Mouse (Mus musculus) intestine, embryonic 15.5 days (tissue): ENCODE results near the gene Gm10490. TPM values are rescaled to one million over a fixed set of nuclear protein-coding genes. Genes with fewer than 3 reads are reported as not detected.

Experiments
- ATAC-seq: fragments of 200-750 bp; cut with Nextera tagmentation; 2 replicates; pipeline ENCODE4 v1.8.0; 2017; ENCODE audit warnings: moderate TSS enrichment, moderate library complexity
- H3K27ac ChIP-seq: fragments of 300-500 bp; sonication (generic); 2 replicates; pipeline ENCODE4 v1.5.1; 2015; ENCODE audit warnings: mild to moderate bottlenecking, inconsistent platforms
- H3K27me3 ChIP-seq: fragments of 300-500 bp; sonication (generic); replicated peaks from 2 replicates; pipeline ENCODE4 v1.6.1; 2015; ENCODE audit warnings: inconsistent platforms
- H3K36me3 ChIP-seq: fragments of 300-500 bp; sonication (generic); 2 replicates; pipeline ENCODE4 v1.6.1; 2015; ENCODE audit warnings: inconsistent platforms
- H3K4me1 ChIP-seq: fragments of 300-500 bp; sonication (generic); replicated peaks from 2 replicates; pipeline ENCODE4 v1.6.1; 2015; ENCODE audit warnings: inconsistent platforms
- H3K4me2 ChIP-seq: fragments of 300-500 bp; sonication (generic); replicated peaks from 2 replicates; pipeline ENCODE4 v1.6.1; 2015; ENCODE audit warnings: mild to moderate bottlenecking, inconsistent platforms
- H3K4me3 ChIP-seq: fragments of 300-500 bp; sonication (generic); replicated peaks from 2 replicates; pipeline ENCODE4 v1.5.1; 2015; ENCODE audit warnings: inconsistent platforms
- H3K9ac ChIP-seq: fragments of 300-500 bp; sonication (generic); 2 replicates; pipeline ENCODE4 v1.6.1; 2015; ENCODE audit warnings: inconsistent platforms
- H3K9me3 ChIP-seq: fragments of 300-500 bp; sonication (generic); 2 replicates; pipeline ENCODE4 v1.6.1; 2016; ENCODE audit warnings: inconsistent platforms
- WGBS: fragments of 180-500 bp; shearing (Covaris S2); methylation state at CpG from one replicate; pipeline ENCODE4 v1.1.7; 2015; 5-methylcytosine and 5-hydroxymethylcytosine counted together
- polyA plus RNA-seq: library from polyadenylated mRNA; unstranded; fragments of >200 nt; fragmentation: Nextera tagmentation; extraction: Ambion mirVana; gene quantifications from 2 replicates; pipeline ENCODE4 v1.2.1, GENCODE M21; 2015

Gene Gm10490
- polyA plus RNA-seq, 1 experiment from 2014 or later, result not detected

DNA sequence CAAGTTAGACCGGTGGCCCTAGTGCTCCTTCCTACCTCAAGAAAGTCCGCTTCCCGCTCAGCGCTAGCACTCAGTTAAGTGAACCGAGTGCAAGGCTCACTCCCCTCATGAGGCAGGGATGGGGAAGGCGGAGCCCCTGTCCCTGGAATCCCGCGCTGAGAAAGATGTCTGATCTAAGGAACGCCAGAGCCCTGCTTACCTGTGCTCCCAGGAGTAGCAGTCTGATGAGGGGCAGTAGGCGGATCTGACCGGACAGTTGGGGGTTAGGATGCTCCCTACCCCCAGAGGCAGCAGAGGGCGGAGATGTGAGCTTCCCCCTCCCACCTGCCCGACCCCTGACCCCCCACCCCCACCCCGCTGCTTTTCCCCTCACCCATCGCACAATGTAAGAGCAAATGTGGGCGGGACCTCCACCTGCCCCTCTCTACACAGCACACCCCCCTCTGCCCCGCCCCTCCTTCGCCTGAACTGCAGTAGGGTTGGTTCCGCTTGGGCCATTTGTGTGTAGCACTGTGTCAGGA lies 19.0 kb downstream of the Gm10490 start, which contains the start of gene Eras:
Gene Eras, minus strand, starts transcription at position 338 of the 521 bp plus-strand sequence.
- Histone ChIP-seq H3K27me3 (peaks cover 10% of the 10 kb centered on the region), H3K4me1 (no peaks in the 10 kb centered on the region), H3K4me3 (no peak within 1 kb of the TSS), H3K4me2 (no peak within 1 kb of the TSS), H3K27ac (no peak within 1 kb of the TSS), H3K36me3 (no peaks in the 10 kb centered on the region), H3K9me3 (no peaks in the 10 kb centered on the region), H3K9ac (no peak within 1 kb of the TSS)
- no peak for ATAC-seq
- WGBS, result 21% methylated on average over 19 of the region's 19 CpGs

DNA sequence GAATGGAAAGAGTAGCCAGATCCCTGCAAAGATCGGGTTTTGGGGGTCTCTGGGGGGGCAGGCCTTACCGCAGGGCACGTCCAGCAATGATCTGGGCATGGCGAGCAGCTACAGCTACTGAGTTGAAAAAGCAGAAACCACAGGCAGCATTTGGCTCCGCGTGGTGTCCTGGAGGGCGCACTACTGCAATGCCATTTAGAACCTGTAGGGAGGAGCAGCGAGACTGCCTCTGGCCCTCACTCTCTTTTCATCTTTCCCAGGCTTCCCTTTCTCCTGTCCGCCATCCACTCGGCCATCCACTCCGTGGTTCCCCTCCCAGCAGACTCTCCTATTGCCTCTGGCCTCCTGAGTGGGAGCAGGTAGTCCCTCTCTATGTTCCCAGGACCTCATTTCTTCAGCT lies 27.5 kb downstream of the Gm10490 start:
- Histone ChIP-seq H3K4me3 (no peak overlapping the region), H3K4me2 (no peak overlapping the region), H3K27ac (no peak overlapping the region), H3K36me3 (no peaks in the 10 kb centered on the region), H3K9me3 (no peaks in the 10 kb centered on the region), H3K27me3 (no peaks in the 10 kb centered on the region), H3K4me1 (no peaks in the 10 kb centered on the region), H3K9ac (no peak overlapping the region)
- WGBS, result 51% methylated on average over 11 of the region's 11 CpGs
- ATAC-seq, result no peak

DNA sequence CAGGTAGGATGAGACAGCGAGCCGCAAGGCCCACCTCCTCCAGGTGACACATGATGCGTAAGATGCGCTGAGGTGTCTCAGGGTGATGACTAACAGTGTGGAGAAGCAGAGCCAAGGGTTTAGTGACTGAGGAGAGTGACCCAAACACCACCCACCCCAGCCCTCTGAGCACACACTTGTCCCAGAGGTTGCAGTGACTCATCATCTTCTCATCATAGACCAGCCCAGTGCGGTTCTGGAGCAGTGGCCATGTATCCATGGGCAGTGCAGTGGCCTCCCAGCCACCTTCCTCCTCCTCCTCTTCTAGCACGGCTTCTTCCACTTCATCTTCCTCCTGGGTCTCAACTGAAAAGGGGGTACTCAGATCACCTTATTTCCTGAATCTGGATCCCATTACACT lies 28.3 kb downstream of the Gm10490 start:
- H3K27ac ChIP-seq, result no peak overlapping the region
- WGBS, result 91% methylated on average over 6 of the region's 6 CpGs
- no peak overlapping the region for H3K4me3 ChIP-seq
- H3K4me1 ChIP-seq, result no peaks in the 10 kb centered on the region
- H3K9ac ChIP-seq, result no peak overlapping the region
- no peaks in the 10 kb centered on the region for H3K27me3 ChIP-seq
- H3K9me3 ChIP-seq, result no peaks in the 10 kb centered on the region
- H3K4me2 ChIP-seq, result no peak overlapping the region
- ATAC-seq, result no peak
- no peaks in the 10 kb centered on the region for H3K36me3 ChIP-seq

DNA sequence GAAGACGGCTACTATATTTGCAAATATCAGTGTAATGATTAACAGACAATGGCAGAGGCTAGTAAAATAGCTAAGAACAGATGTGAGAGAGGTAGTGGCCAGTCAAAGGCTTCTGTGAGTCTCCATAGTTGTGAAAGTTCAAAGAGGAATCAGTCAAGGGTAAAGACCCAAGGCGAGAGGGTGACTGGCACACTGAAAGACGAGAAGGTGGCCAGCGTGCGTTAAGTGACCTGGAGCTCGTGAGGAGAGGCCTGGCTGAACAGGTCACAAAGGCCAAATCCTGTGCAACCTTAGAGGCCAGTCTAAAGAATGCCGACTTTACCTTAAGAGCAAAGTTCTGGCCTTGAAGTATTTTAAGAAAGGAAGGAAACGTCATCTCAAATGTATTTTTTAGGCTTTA lies 36.3 kb downstream of the Gm10490 start:
- Histone ChIP-seq H3K4me3 (no peak overlapping the region), H3K27me3 (no peaks in the 10 kb centered on the region), H3K9me3 (no peaks in the 10 kb centered on the region), H3K4me2 (no peak overlapping the region), H3K36me3 (no peaks in the 10 kb centered on the region), H3K9ac (no peak overlapping the region), H3K27ac (no peak overlapping the region), H3K4me1 (no peaks in the 10 kb centered on the region)
- 75% methylated on average over 8 of the region's 8 CpGs for WGBS
- ATAC-seq, result no peak

DNA sequence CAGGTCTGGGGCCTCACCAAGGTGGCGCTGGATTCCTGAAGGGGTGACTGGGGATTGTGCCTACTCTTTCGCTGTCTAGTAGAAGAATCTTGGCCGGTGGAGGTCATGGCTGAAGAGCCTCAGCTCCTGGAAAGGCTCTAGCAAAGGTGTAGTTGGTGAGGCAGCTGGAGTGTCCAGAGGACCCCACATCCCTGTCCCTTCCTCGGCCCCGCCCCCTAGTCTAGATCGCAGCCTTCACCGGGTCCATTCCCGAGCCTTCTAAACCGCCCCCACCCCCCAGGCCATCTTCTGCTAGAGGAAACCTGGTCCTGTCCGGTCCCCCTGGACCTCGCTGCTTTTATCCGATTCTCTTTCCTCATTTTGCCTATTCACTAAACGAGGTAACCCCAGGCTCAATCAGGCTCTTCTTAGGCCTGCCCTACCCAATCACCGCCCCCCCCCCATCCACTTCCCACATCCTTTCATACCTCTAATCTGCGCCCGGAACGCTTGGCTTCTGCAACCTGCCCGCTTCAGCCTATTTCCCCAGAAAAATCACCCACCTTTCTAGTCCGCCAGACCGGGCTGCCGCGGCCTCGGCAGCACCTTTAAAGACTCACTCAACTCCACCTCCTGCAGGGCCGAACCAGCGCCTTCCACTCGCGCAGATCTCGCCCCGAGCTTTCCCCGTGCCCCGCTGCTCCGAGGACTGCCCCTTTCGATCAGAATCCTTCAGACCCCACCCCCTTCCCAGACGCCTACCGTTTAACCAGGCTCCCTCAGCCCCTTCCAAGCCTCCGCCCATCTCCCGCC lies 38.0 kb downstream of the Gm10490 start, which contains the start of gene Hdac6:
Gene Hdac6, minus strand, starts transcription at position 782 of the 792 bp plus-strand sequence.
- Histone ChIP-seq H3K27ac (no peak within 1 kb of the TSS), H3K4me1 (no peaks in the 10 kb centered on the region), H3K9ac (peak within 1 kb of the TSS; percentile 49), H3K27me3 (no peaks in the 10 kb centered on the region), H3K9me3 (no peaks in the 10 kb centered on the region), H3K36me3 (no peaks in the 10 kb centered on the region), H3K4me2 (peak within 1 kb of the TSS; percentile 64), H3K4me3 (peak within 1 kb of the TSS; percentile 47)
- peak; percentile 44 for ATAC-seq
- 20% methylated on average over 36 of the region's 37 CpGs for WGBS

DNA sequence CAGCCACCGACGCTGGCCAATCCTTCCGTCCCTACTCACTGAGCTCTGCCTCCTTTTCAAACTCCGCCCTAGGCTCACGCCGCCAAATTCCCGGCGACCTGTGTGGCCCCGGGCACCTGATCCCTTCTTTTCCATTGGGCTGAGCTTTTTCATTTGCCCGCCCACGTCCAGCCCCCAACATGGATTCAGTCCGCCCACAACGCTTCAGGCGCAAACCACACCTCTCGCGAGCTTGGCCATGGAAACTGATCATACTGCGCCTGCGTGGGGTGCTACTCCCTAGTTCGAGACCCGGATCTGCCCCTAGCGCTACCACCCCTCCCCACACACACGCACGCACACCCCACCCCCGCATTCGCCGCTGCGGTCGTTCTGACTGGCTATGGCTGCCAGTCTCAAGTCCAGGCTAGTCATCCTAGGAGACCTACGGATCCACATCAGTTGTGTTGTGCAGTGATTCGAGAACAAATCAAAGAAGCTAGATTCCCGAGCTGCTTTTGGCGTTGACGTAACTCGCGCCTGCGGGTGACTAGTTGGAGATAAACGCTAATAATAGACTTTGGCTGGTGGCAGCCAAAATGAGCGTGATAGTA lies 38.7 kb downstream of the Gm10490 start:
- Histone ChIP-seq H3K9me3 (no peaks in the 10 kb centered on the region), H3K27ac (no peak overlapping the region), H3K36me3 (no peaks in the 10 kb centered on the region), H3K9ac (peak overlapping the region; percentile 37), H3K4me3 (peak overlapping the region; percentile 47), H3K4me1 (no peaks in the 10 kb centered on the region), H3K27me3 (no peaks in the 10 kb centered on the region), H3K4me2 (peak overlapping the region; percentile 57)
- ATAC-seq, result peak; percentile 99
- 18% methylated on average over 38 of the region's 38 CpGs for WGBS

DNA sequence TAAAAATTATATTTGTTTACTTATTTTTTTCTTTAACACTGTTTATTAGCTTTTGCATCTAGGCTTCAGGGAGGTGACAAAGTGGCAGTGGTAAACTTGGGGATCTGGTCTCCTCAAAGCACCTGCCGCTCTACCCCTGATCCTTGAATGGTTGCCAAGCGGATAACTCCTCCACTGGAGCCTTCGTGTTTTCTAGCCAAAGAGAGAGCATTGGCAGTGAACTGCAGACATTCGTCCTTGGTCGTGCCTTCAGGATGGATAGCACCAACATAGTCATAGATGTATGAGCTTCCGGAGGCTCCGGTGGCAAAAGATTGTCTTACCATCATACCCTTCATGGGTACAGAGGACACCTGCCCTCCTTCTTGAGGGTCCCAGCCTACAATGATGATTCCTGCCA lies 40.7 kb downstream of the Gm10490 start:
- H3K27me3 ChIP-seq, result no peaks in the 10 kb centered on the region
- no peak overlapping the region for H3K9ac ChIP-seq
- WGBS, result 90% methylated on average over 7 of the region's 7 CpGs
- H3K9me3 ChIP-seq, result no peaks in the 10 kb centered on the region
- no peak for ATAC-seq
- H3K4me1 ChIP-seq, result no peaks in the 10 kb centered on the region
- no peak overlapping the region for H3K4me2 ChIP-seq
- H3K36me3 ChIP-seq, result no peaks in the 10 kb centered on the region
- H3K4me3 ChIP-seq, result no peak overlapping the region
- no peak overlapping the region for H3K27ac ChIP-seq

DNA sequence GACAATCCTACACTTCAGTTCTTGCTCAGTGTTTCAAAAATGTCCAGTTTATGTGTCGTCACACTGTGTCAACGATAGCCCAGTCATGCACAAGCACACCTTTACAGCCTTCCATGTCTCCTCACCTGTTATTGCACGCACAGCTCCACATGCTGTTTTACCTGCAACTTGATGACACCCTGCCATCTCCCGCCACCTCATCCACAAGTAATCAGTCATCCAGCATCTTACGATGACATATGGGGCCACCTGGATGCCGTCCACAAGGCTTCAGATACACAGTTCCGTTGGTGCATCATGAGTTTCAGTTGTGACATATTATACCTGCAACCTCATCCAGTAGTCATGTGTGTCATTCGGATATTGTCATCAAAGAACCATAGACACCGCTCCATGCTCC lies 49.5 kb downstream of the Gm10490 start:
- H3K9ac ChIP-seq, result no peak overlapping the region
- H3K36me3 ChIP-seq, result no peaks in the 10 kb centered on the region
- WGBS, result 87% methylated on average over 9 of the region's 9 CpGs
- no peaks in the 10 kb centered on the region for H3K9me3 ChIP-seq
- ATAC-seq, result no peak
- no peaks in the 10 kb centered on the region for H3K4me1 ChIP-seq
- H3K4me3 ChIP-seq, result no peak overlapping the region
- no peak overlapping the region for H3K4me2 ChIP-seq
- no peak overlapping the region for H3K27ac ChIP-seq
- no peaks in the 10 kb centered on the region for H3K27me3 ChIP-seq

Other genes starting within 250 kb of the Gm10490 start
- 198 and 212 TPM in 2 replicates for gene Plp2, start 238.2 kb upstream of the Gm10490 start, polyA plus RNA-seq
- gene Magix, start 228.3 kb upstream of the Gm10490 start, polyA plus RNA-seq, result 0.57 and 0.71 TPM in 2 replicates
- 27.6 and 31.8 TPM in 2 replicates for gene Gpkow, start 212.4 kb upstream of the Gm10490 start, polyA plus RNA-seq
- 25.0 and 27.5 TPM in 2 replicates for gene Wdr45, start 195.2 kb upstream of the Gm10490 start, polyA plus RNA-seq
- gene Gm45208, start 187.3 kb upstream of the Gm10490 start, polyA plus RNA-seq, result not detected in 2 replicates
- gene Praf2, start 181.1 kb upstream of the Gm10490 start, polyA plus RNA-seq, result 60.3 and 61.4 TPM in 2 replicates
- gene Ccdc120, start 158.6 kb upstream of the Gm10490 start, polyA plus RNA-seq, result 12.4 TPM in 2 replicates
- 23.0 and 23.9 TPM in 2 replicates for gene Tfe3, start 147.0 kb upstream of the Gm10490 start, polyA plus RNA-seq
- 35.4 and 35.5 TPM in 2 replicates for gene Gripap1, start 119.8 kb upstream of the Gm10490 start, polyA plus RNA-seq
- gene Kcnd1, start 87.3 kb upstream of the Gm10490 start, polyA plus RNA-seq, result 1.5 and 2.1 TPM in 2 replicates
- 37.6 and 37.7 TPM in 2 replicates for gene Otud5, start 68.2 kb upstream of the Gm10490 start, polyA plus RNA-seq
- 11.3 and 12.6 TPM in 2 replicates for gene Pim2, start 31.3 kb upstream of the Gm10490 start, polyA plus RNA-seq
- 36.5 and 39.5 TPM in 2 replicates for gene Slc35a2, start 25.5 kb upstream of the Gm10490 start, polyA plus RNA-seq
- gene Pqbp1, start 10.3 kb upstream of the Gm10490 start, polyA plus RNA-seq, result 101 and 104 TPM in 2 replicates
- 128 and 131 TPM in 2 replicates for gene Timm17b, start 10.2 kb upstream of the Gm10490 start, polyA plus RNA-seq
- not detected in 2 replicates for gene Gm10491, start 1.7 kb upstream of the Gm10490 start, polyA plus RNA-seq
- 14.2 and 14.4 TPM in 2 replicates for gene Pcsk1n, start 10.3 kb downstream of the Gm10490 start, polyA plus RNA-seq
- gene Eras, start 19.1 kb downstream of the Gm10490 start, polyA plus RNA-seq, result not detected in 2 replicates
- gene Hdac6, start 38.3 kb downstream of the Gm10490 start, polyA plus RNA-seq, result 19.0 and 19.1 TPM in 2 replicates
- 1.7 and 2.4 TPM in 2 replicates for gene Gata1, start 68.5 kb downstream of the Gm10490 start, polyA plus RNA-seq
- gene Glod5, start 109.0 kb downstream of the Gm10490 start, polyA plus RNA-seq, result 3.6 and 3.8 TPM in 2 replicates
- gene Suv39h1, start 165.2 kb downstream of the Gm10490 start, polyA plus RNA-seq, result 47.5 and 53.3 TPM in 2 replicates
- 0.57 and 0.62 TPM in 2 replicates for gene Was, start 181.0 kb downstream of the Gm10490 start, polyA plus RNA-seq
- gene Wdr13, start 223.3 kb downstream of the Gm10490 start, polyA plus RNA-seq, result 21.4 and 21.7 TPM in 2 replicates
- 426 and 506 TPM in 2 replicates for gene Rbm3, start 236.3 kb downstream of the Gm10490 start, polyA plus RNA-seq